12 mouse cellular contexts compared by ENCODE assay signal in the genomic region with DNA sequence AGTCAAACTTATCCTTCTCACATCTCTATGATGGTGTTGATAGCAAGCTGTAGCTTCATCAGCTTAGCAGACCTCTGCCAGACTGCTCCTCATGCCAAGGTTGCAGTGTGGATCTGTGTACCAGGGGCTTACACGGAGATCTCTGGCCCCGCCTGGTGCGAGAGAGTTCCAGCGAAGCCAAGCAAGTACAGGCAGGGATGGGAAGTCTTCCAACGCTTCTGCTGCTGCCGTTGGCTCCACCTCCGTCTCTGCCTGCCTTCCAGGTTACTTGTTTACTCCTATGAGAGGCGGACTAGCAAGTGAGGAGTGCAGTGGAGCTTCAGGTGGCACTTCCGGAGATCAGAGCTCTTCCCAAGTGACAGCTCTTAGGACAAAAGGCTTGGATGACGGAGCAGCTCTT. TPM values are rescaled to one million over a fixed set of nuclear protein-coding genes. Genes with fewer than 3 reads are reported as not detected.
DNase-seq lines count a peak whose midpoint lies in the region; ATAC-seq and TF ChIP-seq lines count a peak whose summit lies in the region.
"Had no signal": no experiment of that assay in that cellular context is flagged by ENCODE, and none has a peak within 500 bp of the region (broad histone marks: within the 10 kb centered on the region; RNA-seq: fewer than 3 reads in every experiment).

No protein-coding gene starts in this region.

- no peak overlapping the region for H3K4me3 ChIP-seq in heart, embryonic 14.5 days (ENCODE audit: control insufficient read depth in 1 of 2, insufficient read depth in 1 of 2, low read depth in 1 of 2, low read length in 2 of 2)
- no peak overlapping the region for H3K4me3 ChIP-seq in bone marrow, adult 2 months (replicated peaks; ENCODE audit: control insufficient read depth, low read depth, low read length)
- H3K4me3 ChIP-seq in intestine, embryonic 14.5 days (ENCODE audit: low read depth, low read length) = no peak overlapping the region
- H3K4me3 ChIP-seq in liver, embryonic 12.5 days = no peak overlapping the region
- H3K4me3 ChIP-seq: midbrain, embryonic 13.5 days had no signal

- TF ChIP-seq POLR2A in bone marrow, adult 2 months (IDR thresholded peaks at IDR 0.05; ENCODE audit: borderline replicate concordance, control insufficient read depth, low read depth, low read length) = no peak

- H3K9me3 ChIP-seq in heart, embryonic 14.5 days (ENCODE audit: control insufficient read depth, low read length) = no peaks in the 10 kb centered on the region
- 0 out of 2 replicates have a peak, but pooled peaks cover 3% of the 10 kb centered on the region for H3K9me3 ChIP-seq in intestine, embryonic 14.5 days (ENCODE audit: control insufficient read depth, low read length)
- no peaks in the 10 kb centered on the region for H3K9me3 ChIP-seq in liver, embryonic 12.5 days (replicated peaks)
- H3K9me3 ChIP-seq: midbrain, embryonic 13.5 days had no signal

- peak overlapping the region; percentile 32; the same call in 1 of the 2 replicates for H3K4me2 ChIP-seq in heart, embryonic 14.5 days (ENCODE audit: low read length)
- 0 out of 2 replicates have a peak overlapping the region, but pooled peaks have one; percentile 8 for H3K4me2 ChIP-seq in intestine, embryonic 14.5 days (ENCODE audit: low read length)
- H3K4me2 ChIP-seq in liver, embryonic 12.5 days = no peak overlapping the region
- H3K4me2 ChIP-seq: midbrain, embryonic 13.5 days had no signal

- intact Hi-C loops in heart, postnatal 36 days (cut with DNase I) = no loop called here

- peaks cover 11% of the 10 kb centered on the region; the same call in 1 of the 2 replicates for H3K27me3 ChIP-seq in heart, embryonic 14.5 days (ENCODE audit: control insufficient read depth, insufficient read depth, low read length)
- H3K27me3 ChIP-seq in intestine, embryonic 14.5 days (replicated peaks; ENCODE audit: control insufficient read depth, insufficient read depth, low read length) = no peaks in the 10 kb centered on the region
- H3K27me3 ChIP-seq in liver, embryonic 12.5 days (replicated peaks) = peaks cover 5% of the 10 kb centered on the region; the same call in 1 of the 2 replicates

- H3K36me3 ChIP-seq in heart, embryonic 14.5 days (ENCODE audit: control insufficient read depth, insufficient read depth, low read length) = no peaks in the 10 kb centered on the region
- H3K36me3 ChIP-seq in intestine, embryonic 14.5 days (ENCODE audit: control insufficient read depth, insufficient read depth, low read length) = no peaks in the 10 kb centered on the region
- H3K36me3 ChIP-seq in liver, embryonic 12.5 days = no peaks in the 10 kb centered on the region
- H3K36me3 ChIP-seq: midbrain, embryonic 13.5 days had no signal

- no peak for ATAC-seq in heart, embryonic 14.5 days (ENCODE audit: insufficient number of reproducible peaks, insufficient read depth, low FRiP score, low read depth)
- ATAC-seq in intestine, embryonic 14.5 days (replicated peaks; ENCODE audit: low FRiP score, low TSS enrichment, low read depth) = no peak
- ATAC-seq in liver, embryonic 12.5 days = no peak
- ATAC-seq: liver, postnatal 0 days; midbrain, embryonic 13.5 days had no signal

- no peaks in the 10 kb centered on the region; a peak in 1 of 4 replicates for H3K4me1 ChIP-seq in heart, embryonic 14.5 days (ENCODE audit: control insufficient read depth in 2 of 2, insufficient read depth in 2 of 2, low read length in 2 of 2)
- peaks cover 3% of the 10 kb centered on the region for H3K4me1 ChIP-seq in bone marrow, adult 2 months (ENCODE audit: control insufficient read depth, insufficient read depth, low read length)
- no peaks in the 10 kb centered on the region for H3K4me1 ChIP-seq in intestine, embryonic 14.5 days (replicated peaks; ENCODE audit: control insufficient read depth, insufficient read depth, low read length)
- no peaks in the 10 kb centered on the region for H3K4me1 ChIP-seq in liver, embryonic 12.5 days
- H3K4me1 ChIP-seq: midbrain, embryonic 13.5 days had no signal

- no peak for DNase-seq in heart, postnatal 36 days
- DNase-seq in intestine, embryonic 14.5 days (ENCODE audit: low spot score) = no peak
- peak; percentile 74 to 83 for DNase-seq in kidney, postnatal 36 days
- no peak for DNase-seq in T-cell, adult 2 months (ENCODE audit: low spot score)
- no peak for DNase-seq in adrenal gland, adult 2 months
- DNase-seq: layer of hippocampus, adult 9-11 months; liver, postnatal 0 days; right cerebral cortex, postnatal 25 days had no signal

- 9% methylated on average over 10 of the region's 10 CpGs for WGBS in heart, embryonic 14.5 days
- WGBS in bone marrow, adult 2 months = 70% methylated on average over 10 of the region's 10 CpGs
- 10% methylated on average over 10 of the region's 10 CpGs for WGBS in intestine, embryonic 14.5 days
- WGBS in liver, embryonic 12.5 days (ENCODE audit: insufficient replicate concordance) = 32% methylated on average over 10 of the region's 10 CpGs

- no peak for TF ChIP-seq CTCF in bone marrow, adult 2 months (IDR thresholded peaks at IDR 0.05; ENCODE audit: control insufficient read depth, insufficient read depth, low read length)

- no peak overlapping the region for H3K27ac ChIP-seq in heart, embryonic 14.5 days (replicated peaks in 1 of 2; ENCODE audit: control insufficient read depth in 1 of 2, insufficient read depth in 1 of 2, low read depth in 2 of 2, low read length in 2 of 2)
- peak overlapping the region; percentile 55 for H3K27ac ChIP-seq in bone marrow, adult 2 months (ENCODE audit: control insufficient read depth, insufficient read depth, low read depth, low read length, poor library complexity)
- no peak overlapping the region for H3K27ac ChIP-seq in intestine, embryonic 14.5 days (ENCODE audit: low read depth)
- no peak overlapping the region for H3K27ac ChIP-seq in liver, embryonic 12.5 days
- H3K27ac ChIP-seq: midbrain, embryonic 13.5 days had no signal

- 0 out of 2 replicates have a peak overlapping the region, but pooled peaks have one; percentile 3 for H3K9ac ChIP-seq in heart, embryonic 14.5 days (ENCODE audit: low read length)
- H3K9ac ChIP-seq in intestine, embryonic 14.5 days (ENCODE audit: low read length) = no peak overlapping the region
- no peak overlapping the region for H3K9ac ChIP-seq in liver, embryonic 12.5 days
- H3K9ac ChIP-seq: liver, postnatal 0 days; midbrain, embryonic 13.5 days had no signal

RNA-seq across cellular contexts. Expression of a gene that starts 8.5 kb away (rescaled TPM):
- 114 and 126 TPM in 2 replicates for polyA plus RNA-seq in heart, embryonic 14.5 days (2014; fragmentation: Nextera tagmentation; extraction: Ambion mirVana)
- 100 to 1,000 TPM; 152 to 164 TPM for total RNA-seq in heart, postnatal 36 days (2021)
- polyA plus RNA-seq in bone marrow, adult 2 months (2011; ENCODE audit: insufficient read depth, insufficient read length, low replicate concordance, missing spikeins) = 27.5 and 41.1 TPM in 2 replicates
- 54.8 and 55.0 TPM in 2 replicates for polyA plus RNA-seq in intestine, embryonic 14.5 days (2014; fragmentation: Nextera tagmentation; extraction: Ambion mirVana)
- 16.5 and 17.0 TPM in 2 replicates for polyA plus RNA-seq in liver, embryonic 12.5 days (2016; fragmentation: Nextera tagmentation; extraction: Ambion mirVana)
- total RNA-seq in adrenal gland, adult 2 months (2021) = 10 to 100 TPM; 69.7 to 78.1 TPM
- 250 and 286 TPM in 2 replicates for polyA plus RNA-seq in adrenal gland, adult 2 months (2012; rRNA removed)

RNA-seq across cellular contexts. Expression of a gene that starts 24.2 kb away (rescaled TPM):
- 1.9 and 2.5 TPM in 2 replicates for polyA plus RNA-seq in heart, embryonic 14.5 days (2014; fragmentation: Nextera tagmentation; extraction: Ambion mirVana)
- 1 to 10 TPM; 1.1 to 1.3 TPM for total RNA-seq in heart, postnatal 36 days (2021)
- polyA plus RNA-seq in bone marrow, adult 2 months (2011; ENCODE audit: insufficient read depth, insufficient read length, low replicate concordance, missing spikeins) = 3.0 and 10.2 TPM in 2 replicates
- polyA plus RNA-seq in intestine, embryonic 14.5 days (2014; fragmentation: Nextera tagmentation; extraction: Ambion mirVana) = 1.4 and 1.5 TPM in 2 replicates
- 2.4 and 2.5 TPM in 2 replicates for polyA plus RNA-seq in liver, embryonic 12.5 days (2016; fragmentation: Nextera tagmentation; extraction: Ambion mirVana)
- 10 to 100 TPM in 1 of 2 experiments, under 1 TPM in 1; 0.52 to 10.9 TPM for total RNA-seq in adrenal gland, adult 2 months (2021)
- polyA plus RNA-seq in adrenal gland, adult 2 months (2012; rRNA removed) = 5.0 and 143 TPM in 2 replicates

RNA-seq across cellular contexts. Expression of a gene that starts 37.0 kb away (rescaled TPM):
- polyA plus RNA-seq in heart, embryonic 14.5 days (2014; fragmentation: Nextera tagmentation; extraction: Ambion mirVana) = 85.5 and 87.7 TPM in 2 replicates
- 100 to 1,000 TPM; 110 to 136 TPM for total RNA-seq in heart, postnatal 36 days (2021)
- polyA plus RNA-seq in bone marrow, adult 2 months (2011; ENCODE audit: insufficient read depth, insufficient read length, low replicate concordance, missing spikeins) = 21.4 and 36.6 TPM in 2 replicates
- polyA plus RNA-seq in intestine, embryonic 14.5 days (2014; fragmentation: Nextera tagmentation; extraction: Ambion mirVana) = 63.0 and 64.1 TPM in 2 replicates
- polyA plus RNA-seq in liver, embryonic 12.5 days (2016; fragmentation: Nextera tagmentation; extraction: Ambion mirVana) = 41.5 and 42.6 TPM in 2 replicates
- 10 to 100 TPM; 64.9 to 66.3 TPM for total RNA-seq in adrenal gland, adult 2 months (2021)
- 184 and 303 TPM in 2 replicates for polyA plus RNA-seq in adrenal gland, adult 2 months (2012; rRNA removed)

Comparison
In these comparisons a context has a peak if more than half of its experiments do, and no peak if none do; other contexts are left out.
1. DNase-seq: peak in kidney, postnatal 36 days (2 of 2); none in heart, postnatal 36 days (0 of 2), intestine, embryonic 14.5 days (single experiment), T-cell, adult 2 months (single experiment) and adrenal gland, adult 2 months (single experiment).